Mouse (Mus musculus) MEL (cell line): ENCODE measurements around the gene E130218I03Rik. TPM values are rescaled to one million over a fixed set of nuclear protein-coding genes. Genes with fewer than 3 reads are reported as not detected.

Source experiments
- DNase-seq: peaks from one replicate; pipeline ENCODE4 v3.0.0; 2011; ENCODE audit warnings: low read depth, low spot score
- H3K27ac ChIP-seq: 2 replicates; pipeline ENCODE4 v1.5.1; 2012; ENCODE audit warnings: low read depth, mild to moderate bottlenecking, control low read depth, low read length, moderate library complexity; ENCODE audit not compliant: control insufficient read depth
- H3K27me3 ChIP-seq, 2 experiments: fragments of 150-350 bp in 1 of 2; sonication (generic) in 1 of 2; 2 replicates each; pipeline ENCODE4 v1.6.1; 2012; ENCODE audit warnings: low read length in 2 of 2, mild to moderate bottlenecking in 2 of 2, improper control_type of control experiment in 1 of 2, moderate library complexity in 1 of 2; ENCODE audit not compliant: insufficient read depth in 2 of 2, control insufficient read depth in 1 of 2
- H3K36me3 ChIP-seq, 2 experiments: 2 replicates each; pipeline ENCODE4 v1.6.1; 2012 to 2014; ENCODE audit warnings: low read length in 2 of 2, improper control_type of control experiment in 1 of 2, inconsistent platforms in 1 of 2, mild to moderate bottlenecking in 1 of 2; ENCODE audit not compliant: insufficient read depth in 2 of 2, control insufficient read depth in 1 of 2
- H3K4me1 ChIP-seq, 2 experiments: fragments of 150-350 bp in 1 of 2; sonication (generic) in 1 of 2; 2 replicates each; pipeline ENCODE4 v1.6.1; 2012; ENCODE audit warnings: low read length in 2 of 2, improper control_type of control experiment in 1 of 2, mild to moderate bottlenecking in 1 of 2; ENCODE audit not compliant: insufficient read depth in 2 of 2, control insufficient read depth in 1 of 2
- H3K4me3 ChIP-seq, 2 experiments: fragments of 150-350 bp in 1 of 2; sonication (generic) in 1 of 2; 2 replicates each; pipeline ENCODE4 v1.5.1; 2012; ENCODE audit warnings: low read depth in 2 of 2, low read length in 2 of 2, mild to moderate bottlenecking in 2 of 2, moderate library complexity in 2 of 2, control low read depth in 1 of 2, improper control_type of control experiment in 1 of 2; ENCODE audit not compliant: control insufficient read depth in 1 of 2, insufficient read depth in 1 of 2
- H3K79me2 ChIP-seq: 2 replicates; pipeline ENCODE4 v1.6.1; 2012; ENCODE audit warnings: mild to moderate bottlenecking, low read length, moderate library complexity; ENCODE audit not compliant: control insufficient read depth, poor library complexity, insufficient read depth
- H3K9ac ChIP-seq: 2 replicates; pipeline ENCODE4 v1.6.1; 2012; ENCODE audit warnings: low read depth, mild to moderate bottlenecking, control low read depth, low read length, moderate library complexity; ENCODE audit not compliant: control insufficient read depth, poor library complexity, severe bottlenecking
- H3K9me3 ChIP-seq: fragments of 150-350 bp; sonication (generic); replicated peaks from 2 replicates; pipeline ENCODE4 v1.6.1; 2012; ENCODE audit warnings: mild to moderate bottlenecking, low read length, improper control_type of control experiment, moderate library complexity; ENCODE audit not compliant: insufficient read depth
- CHD1 ChIP-seq: IDR thresholded peaks from 2 replicates; pipeline ENCODE4 v1.6.1; 2012; ENCODE audit warnings: low read depth, mild to moderate bottlenecking, inconsistent platforms, low read length, improper control_type of control experiment
- CHD2 ChIP-seq: IDR thresholded peaks from 2 replicates; pipeline ENCODE4 v1.6.1; 2011; ENCODE audit warnings: low read length, improper control_type of control experiment
- CTCF ChIP-seq, 3 experiments: IDR thresholded peaks in 2 of 3; conservative IDR thresholded peaks in 1 of 3; 2 replicates each; pipeline ENCODE4 v1.5.1; 2011 to 2012; ENCODE audit warnings: low read length in 3 of 3, low read depth in 2 of 3, mild to moderate bottlenecking in 2 of 3, improper control_type of control experiment in 1 of 3, inconsistent platforms in 1 of 3, mixed read lengths in 1 of 3, moderate library complexity in 1 of 3; ENCODE audit not compliant: control insufficient read depth in 1 of 3, insufficient read depth in 1 of 3, poor library complexity in 1 of 3, severe bottlenecking in 1 of 3
- E2F4 ChIP-seq: IDR thresholded peaks from 2 replicates; pipeline ENCODE4 v1.6.1; 2011; ENCODE audit warnings: low read depth, low read length, improper control_type of control experiment, borderline replicate concordance
- EP300 ChIP-seq, 2 experiments: IDR thresholded peaks; 2 replicates each; pipeline ENCODE4 v1.6.1; 2011; ENCODE audit warnings: improper control_type of control experiment in 2 of 2, low read length in 2 of 2, low read depth in 1 of 2, mild to moderate bottlenecking in 1 of 2
- GABPA ChIP-seq: IDR thresholded peaks from 2 replicates; pipeline ENCODE4 v1.6.1; 2012; ENCODE audit warnings: low read depth, mild to moderate bottlenecking, inconsistent platforms, low read length, improper control_type of control experiment, moderate library complexity
- GATA1 ChIP-seq: IDR thresholded peaks from 2 replicates; pipeline ENCODE4 v1.6.1; 2011; ENCODE audit warnings: low read depth, low read length, improper control_type of control experiment
- HCFC1 ChIP-seq: IDR thresholded peaks from 2 replicates; pipeline ENCODE4 v1.6.1; 2012; ENCODE audit warnings: low read depth, mild to moderate bottlenecking, inconsistent platforms, low read length, improper control_type of control experiment, moderate library complexity
- JUND ChIP-seq: IDR thresholded peaks from 2 replicates; pipeline ENCODE4 v1.6.1; 2011; ENCODE audit warnings: low read depth, mild to moderate bottlenecking, improper control_type of control experiment, low read length
- KAT2A ChIP-seq: conservative IDR thresholded peaks from 2 replicates; pipeline ENCODE4 v1.6.1; 2012; ENCODE audit warnings: low read depth, low read length, improper control_type of control experiment, inconsistent platforms
- MAX ChIP-seq: IDR thresholded peaks from 2 replicates; pipeline ENCODE4 v1.6.1; 2011; ENCODE audit warnings: low read length, improper control_type of control experiment
- MYB ChIP-seq: IDR thresholded peaks from 2 replicates; pipeline ENCODE4 v1.6.1; 2011; ENCODE audit warnings: mild to moderate bottlenecking, low read depth, low read length, improper control_type of control experiment
- NELFE ChIP-seq: IDR thresholded peaks from 2 replicates; pipeline ENCODE4 v1.6.1; 2011; ENCODE audit warnings: low read depth, low read length, improper control_type of control experiment
- POLR2A ChIP-seq, 2 experiments: IDR thresholded peaks; 2 replicates each; pipeline ENCODE4 v1.6.1; 2011 to 2012; ENCODE audit warnings: low read length in 2 of 2, mild to moderate bottlenecking in 2 of 2, control low read depth in 1 of 2, improper control_type of control experiment in 1 of 2, low read depth in 1 of 2, moderate library complexity in 1 of 2; ENCODE audit not compliant: control insufficient read depth in 1 of 2, insufficient read depth in 1 of 2, poor library complexity in 1 of 2
- POLR2AphosphoS2 ChIP-seq: IDR thresholded peaks from 2 replicates; pipeline ENCODE4 v1.6.1; 2011; ENCODE audit warnings: low read length, improper control_type of control experiment
- POLR2AphosphoS5 ChIP-seq: IDR thresholded peaks from 2 replicates; pipeline ENCODE4 v1.6.1; 2012; ENCODE audit warnings: low read depth, borderline replicate concordance, mild to moderate bottlenecking, inconsistent platforms, low read length, moderate library complexity, mixed read lengths
- RAD21 ChIP-seq: IDR thresholded peaks from 2 replicates; pipeline ENCODE4 v1.6.1; 2011; ENCODE audit warnings: mild to moderate bottlenecking, low read depth, low read length, improper control_type of control experiment
- SIN3A ChIP-seq: IDR thresholded peaks from 2 replicates; pipeline ENCODE4 v1.6.1; 2012; ENCODE audit warnings: low read length, improper control_type of control experiment, inconsistent platforms
- TBP ChIP-seq: IDR thresholded peaks from 2 replicates; pipeline ENCODE4 v1.8.0; 2011; ENCODE audit warnings: low read depth, low read length, improper control_type of control experiment
- UBTF ChIP-seq: IDR thresholded peaks from 2 replicates; pipeline ENCODE4 v1.6.1; 2012; ENCODE audit warnings: low read depth, mild to moderate bottlenecking, inconsistent platforms, low read length, improper control_type of control experiment, moderate library complexity, borderline replicate concordance; ENCODE audit not compliant: insufficient read depth
- USF1 ChIP-seq: IDR thresholded peaks from 2 replicates; pipeline ENCODE4 v1.6.1; 2014; ENCODE audit warnings: low read depth, mild to moderate bottlenecking, inconsistent platforms, low read length, improper control_type of control experiment, moderate library complexity
- USF2 ChIP-seq, 2 experiments: IDR thresholded peaks; 2 replicates each; pipeline ENCODE4 v1.6.1; 2011 to 2012; ENCODE audit warnings: improper control_type of control experiment in 2 of 2, low read length in 2 of 2, borderline replicate concordance in 1 of 2, inconsistent platforms in 1 of 2, low read depth in 1 of 2, mild to moderate bottlenecking in 1 of 2; ENCODE audit not compliant: insufficient read depth in 1 of 2
- ZMIZ1 ChIP-seq: IDR thresholded peaks from 2 replicates; pipeline ENCODE4 v1.6.1; 2012; ENCODE audit warnings: low read depth, mild to moderate bottlenecking, inconsistent platforms, low read length, improper control_type of control experiment, moderate library complexity
- polyA plus RNA-seq, 2 experiments: library from polyadenylated mRNA; stranded (reverse) in 1 of 2; unstranded in 1 of 2; fragments of >175 nt in 1 of 2; fragments of >200 nt in 1 of 2; gene quantifications; 2 replicates each; pipeline versions ENCODE4 v1.2.1 to v1.2.4; 2012; ENCODE audit warnings: low replicate concordance in 2 of 2, low read depth in 1 of 2; ENCODE audit not compliant: insufficient read length in 2 of 2, insufficient read depth in 1 of 2, missing spikeins in 1 of 2
- total RNA-seq: library from RNA; depleted of rRNA; stranded (reverse); fragments of 300-350 nt; gene quantifications from 2 replicates; pipeline ENCODE4 v1.2.3, GENCODE M21; 2012

E130218I03Rik gene
- total and polyA plus RNA-seq, 3 experiments: 1.6 to 2.8 TPM; not detected in 1

DNA sequence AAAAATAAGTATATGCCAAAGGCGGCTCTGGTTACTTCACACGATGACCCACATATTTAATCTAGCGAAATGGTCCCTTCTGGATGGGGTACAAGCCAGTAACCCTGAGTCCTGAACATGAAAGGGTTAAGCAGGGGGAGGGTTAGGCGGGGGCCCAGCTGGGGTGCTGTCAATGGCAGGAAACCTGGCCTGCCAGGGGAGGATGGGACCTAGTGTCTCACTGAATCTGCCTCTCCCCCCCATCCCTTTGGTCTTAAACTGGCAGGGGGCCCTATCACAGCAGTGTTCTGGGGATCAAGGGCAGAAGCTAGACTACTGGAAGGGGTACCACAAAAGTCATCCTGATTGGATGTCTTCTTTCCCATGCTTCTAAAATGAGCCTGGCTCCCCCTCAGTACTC lies 12.4 kb downstream of the E130218I03Rik start:
- no peaks in the 10 kb centered on the region for H3K4me1 ChIP-seq
- DNase-seq: no peak
- H3K9ac ChIP-seq: no peak overlapping the region
- H3K9me3 ChIP-seq: no peaks in the 10 kb centered on the region
- H3K79me2 ChIP-seq: no peaks in the 10 kb centered on the region
- H3K27ac ChIP-seq: no peak overlapping the region
- H3K27me3 ChIP-seq: no peaks in the 10 kb centered on the region
- no peak for TF ChIP-seq USF1
- TF ChIP-seq JUND: no peak
- TF ChIP-seq POLR2AphosphoS2: no peak
- TF ChIP-seq ZMIZ1: no peak
- TF ChIP-seq USF2 (IDR thresholded peaks at IDR 0.05; ENCODE audit: borderline replicate concordance in 1 of 2, insufficient read depth in 1 of 2, low read depth in 1 of 2, low read length in 2 of 2): no peak
- no peak for TF ChIP-seq GATA1
- no peak for TF ChIP-seq MYB
- no peak for TF ChIP-seq TBP
- TF ChIP-seq NELFE: no peak
- TF ChIP-seq HCFC1: no peak
- no peak for TF ChIP-seq SIN3A
- TF ChIP-seq E2F4: no peak
- TF ChIP-seq CHD1: no peak
- TF ChIP-seq CTCF (IDR thresholded peaks at IDR 0.05 in 2 of 3, conservative IDR thresholded peaks at IDR 0.05 in 1 of 3; ENCODE audit: control insufficient read depth in 1 of 3, insufficient read depth in 1 of 3, low read depth in 2 of 3, low read length in 3 of 3, poor library complexity in 1 of 3, severe bottlenecking in 1 of 3): no peak
- TF ChIP-seq CHD2: no peak
- no peak for TF ChIP-seq POLR2AphosphoS5
- no peak for TF ChIP-seq EP300 (IDR thresholded peaks at IDR 0.05; ENCODE audit: low read depth in 1 of 2, low read length in 2 of 2)
- no peak for TF ChIP-seq MAX
- no peak for TF ChIP-seq RAD21
- TF ChIP-seq POLR2A (IDR thresholded peaks at IDR 0.05; ENCODE audit: control insufficient read depth in 1 of 2, insufficient read depth in 1 of 2, low read depth in 1 of 2, low read length in 2 of 2, poor library complexity in 1 of 2): no peak
- TF ChIP-seq, all 39 proteins: peak for 0
- H3K36me3 ChIP-seq: no peaks in the 10 kb centered on the region
- H3K4me3 ChIP-seq: no peak overlapping the region

DNA sequence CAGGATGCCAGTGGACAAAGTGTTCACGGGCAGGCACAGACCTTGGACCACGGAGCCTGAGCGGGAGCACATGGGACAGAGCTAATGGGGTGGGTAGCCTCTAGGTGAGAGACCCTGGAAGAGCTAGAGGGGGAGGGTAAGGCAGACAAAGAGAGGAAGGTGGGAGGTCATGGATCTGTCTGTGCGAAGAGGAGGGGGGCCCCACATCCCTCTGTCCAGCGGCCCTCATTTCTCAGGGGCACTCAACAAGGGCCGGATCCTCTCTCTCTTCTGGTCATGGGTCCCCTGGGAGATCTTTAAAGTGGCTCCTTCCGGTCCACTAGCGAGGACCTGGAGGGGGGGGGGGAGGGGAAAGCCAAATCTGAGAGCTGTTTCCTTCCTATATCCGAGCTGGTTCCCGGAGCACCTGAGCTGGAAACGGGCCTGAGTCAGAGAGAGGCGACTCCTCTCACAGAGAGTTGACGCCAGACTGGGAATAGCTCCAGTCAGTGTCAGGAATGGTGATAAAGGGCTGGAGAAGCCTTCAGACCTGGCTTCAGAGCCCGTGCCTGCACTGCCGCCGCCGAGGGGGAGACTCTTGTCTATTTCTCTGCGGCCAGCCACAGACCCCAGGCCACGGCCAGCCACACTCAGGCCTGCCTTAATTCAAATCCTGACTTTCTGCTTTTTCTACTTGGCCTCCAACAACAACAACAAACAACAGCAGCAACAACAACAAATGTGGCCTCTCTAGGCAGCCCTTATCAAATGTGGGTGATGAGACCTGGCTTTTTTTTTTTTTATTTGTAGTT lies 13.1 kb downstream of the E130218I03Rik start:
- Histone ChIP-seq H3K9ac (no peak overlapping the region), H3K4me1 (no peaks in the 10 kb centered on the region), H3K4me3 (no peak overlapping the region), H3K36me3 (no peaks in the 10 kb centered on the region), H3K9me3 (no peaks in the 10 kb centered on the region)
- TF ChIP-seq MYB: no peak
- no peak for TF ChIP-seq POLR2AphosphoS5
- TF ChIP-seq GABPA: no peak
- TF ChIP-seq ZMIZ1: no peak
- no peak for TF ChIP-seq NELFE
- TF ChIP-seq UBTF: no peak
- no peak for TF ChIP-seq MAX
- TF ChIP-seq KAT2A: no peak
- TF ChIP-seq HCFC1: no peak
- TF ChIP-seq, all 39 proteins: peak for 0
- DNase-seq: no peak
- Histone ChIP-seq H3K27me3 (no peaks in the 10 kb centered on the region), H3K79me2 (no peaks in the 10 kb centered on the region), H3K27ac (no peak overlapping the region)
